Mouse (Mus musculus) heart, postnatal 14 days (tissue): Measurements from ENCODE around the gene Scgb1b18. TPM values are rescaled to one million over a fixed set of nuclear protein-coding genes. Genes with fewer than 3 reads are reported as not detected.
"Not testable (repeated sequence)": the region's sequence is repeated elsewhere in the genome, so short reads cannot be mapped to it uniquely, and the experiment has no call there.

Experiments
- DNase-seq, 2 experiments: peaks; one replicate each; pipeline ENCODE4 v3.0.0; 2021 to 2022
- intact Hi-C: fragments of 180-260 bp; cut with DNase I; formaldehyde crosslinking; loops from one replicate; pipeline ENCODE4 v1.15.1; 2025
- long read RNA-seq, 2 experiments: library from polyadenylated mRNA; stranded (forward); transcript quantifications; one replicate each; pipeline ENCODE4 v2.0.0; 2021
- total RNA-seq, 2 experiments: library from RNA; stranded (reverse); gene quantifications; 2 replicates each; pipeline ENCODE4 v1.2.3; 2021

The Scgb1b18 gene
- total RNA-seq: not detected
- long read RNA-seq, experiment 1: 0 reads
- long read RNA-seq, experiment 2: 0 reads

GRCm38 (mm10) chr7:33185268-33185667, at the start of gene Scgb1b18:
TSS of gene Scgb1b18 (plus strand) at chr7:33185568.
- intact Hi-C loops, DNase-seq: not testable (repeated sequence)

GRCm38 (mm10) chr7:33173764-33174163, 11.6 kb upstream of the Scgb1b18 start, which contains the start of gene Scgb2b18:
TSS of gene Scgb2b18 (minus strand) at chr7:33173864.
- intact Hi-C loops, DNase-seq: not testable (repeated sequence)

Other genes with a start within 250 kb of the Scgb1b18 start
- not detected for gene Scgb2b17, start 129.0 kb upstream of the Scgb1b18 start, total RNA-seq
- not detected for gene Scgb1b17, start 122.1 kb upstream of the Scgb1b18 start, total RNA-seq
- gene Scgb2b18, start 11.7 kb upstream of the Scgb1b18 start, total RNA-seq: not detected
- gene Scgb2b19, start 94.8 kb downstream of the Scgb1b18 start, total RNA-seq: not detected
- not detected for gene Scgb1b19, start 101.7 kb downstream of the Scgb1b18 start, total RNA-seq
- not detected for gene Scgb2b20, start 180.8 kb downstream of the Scgb1b18 start, total RNA-seq
- gene Scgb1b20, start 187.7 kb downstream of the Scgb1b18 start, total RNA-seq: not detected